Mouse (Mus musculus): ENCODE data around the gene Nelfe. TPM values are rescaled to one million over a fixed set of nuclear protein-coding genes. Genes with fewer than 3 reads are reported as not detected.
"Not testable (repeated sequence)": the region's sequence is repeated elsewhere in the genome, so short reads cannot be mapped to it uniquely, and the experiment has no call there.

The Nelfe gene
- total RNA-seq (2017) = 22.6 and 36.0 TPM in 2 replicates

DNA sequence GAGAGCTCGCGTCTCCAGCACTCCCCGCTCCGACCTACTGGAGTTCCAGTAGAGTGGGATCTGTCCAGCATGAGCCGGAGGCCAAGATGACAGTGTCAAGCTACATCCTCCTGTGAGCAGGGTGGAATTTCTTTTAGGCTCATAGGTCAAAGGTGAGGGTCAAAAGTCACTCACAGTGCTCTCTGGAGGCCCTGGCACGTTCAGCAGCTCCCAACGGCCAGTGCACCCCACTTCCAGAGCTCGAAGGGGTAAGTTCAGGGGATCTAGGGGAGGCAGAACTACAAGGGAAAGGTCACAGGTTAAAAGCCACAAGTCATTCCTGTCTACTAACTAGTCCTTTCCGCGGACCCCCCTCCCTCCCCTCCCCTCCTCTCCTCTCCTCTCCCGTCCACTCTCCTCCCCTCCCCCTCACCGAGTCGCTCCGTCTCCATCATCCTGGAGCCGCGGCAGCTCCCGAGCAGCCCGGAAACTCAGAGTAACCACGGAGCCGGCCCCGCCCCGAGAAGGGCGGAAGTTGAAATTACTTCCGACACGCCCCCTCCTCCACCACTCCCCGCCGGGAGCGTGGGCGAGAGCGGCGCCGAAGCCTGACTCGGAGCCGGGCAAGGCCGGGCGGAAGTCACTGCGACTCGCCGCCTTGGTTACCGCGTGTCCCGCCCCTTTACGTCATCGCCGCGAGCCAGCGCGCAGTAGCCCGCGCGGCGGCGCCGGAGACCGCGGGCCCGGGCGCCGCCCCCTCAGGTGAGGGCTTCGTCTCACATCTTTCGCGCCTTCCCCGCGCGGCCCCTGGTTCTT is at the start of gene Nelfe, which contains the start of gene Skiv2l:
Gene Nelfe, plus strand, starts transcription at position 670 of the 795 bp plus-strand sequence.
Gene Skiv2l, minus strand, starts transcription at position 489 of the 795 bp plus-strand sequence.
- ATAC-seq (ENCODE audit: extremely low read depth, insufficient number of reproducible peaks, low FRiP score, poor library complexity, severe bottlenecking) = peak; percentile 95

DNA sequence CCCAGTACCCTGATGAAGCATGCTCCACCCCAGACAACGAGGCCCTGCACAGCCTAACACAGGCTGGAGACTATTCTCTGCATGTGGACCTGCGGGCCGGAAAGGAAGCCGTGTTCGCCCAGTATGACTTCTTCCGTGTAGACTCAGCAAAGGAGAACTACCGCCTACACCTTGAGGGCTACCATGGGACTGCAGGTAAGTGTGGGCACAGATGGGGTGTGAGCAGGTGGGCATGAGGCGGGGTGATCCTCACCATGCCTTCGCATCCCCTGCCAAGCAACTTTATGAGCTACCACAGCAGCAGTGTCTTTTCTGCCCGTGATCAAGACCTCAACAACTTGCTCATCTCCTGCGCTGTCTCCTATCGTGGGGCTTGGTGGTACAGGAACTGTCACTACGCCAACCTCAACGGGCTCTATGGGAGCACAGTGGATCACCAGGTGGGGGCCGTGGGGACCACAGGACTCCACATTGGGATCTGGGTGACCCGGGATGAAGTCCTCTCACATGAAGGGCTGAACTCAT is 49.3 kb upstream of the Nelfe start:
- ATAC-seq (ENCODE audit: extremely low read depth, insufficient number of reproducible peaks, low FRiP score, poor library complexity, severe bottlenecking) = not testable (repeated sequence)

DNA sequence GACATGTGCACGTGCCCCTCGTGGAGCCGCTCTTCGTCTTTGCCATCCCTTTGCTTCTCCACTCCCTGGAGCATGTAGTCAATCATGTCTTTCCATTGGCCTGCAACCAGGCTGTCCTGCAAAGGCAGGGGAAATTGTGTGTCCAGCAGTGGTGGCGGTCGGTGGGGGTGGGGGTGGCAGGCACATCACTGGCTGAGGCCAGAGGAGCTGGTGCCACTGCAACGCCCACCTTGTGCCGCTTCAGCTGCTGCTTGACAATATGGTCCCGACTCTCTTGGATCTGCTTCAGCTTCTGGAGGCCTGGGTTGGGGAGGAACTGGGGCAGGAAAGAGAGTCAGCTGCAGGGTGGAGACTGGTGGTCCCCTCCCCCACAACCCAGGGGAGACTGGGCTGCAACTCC is 47.4 kb upstream of the Nelfe start:
- ATAC-seq (ENCODE audit: extremely low read depth, insufficient number of reproducible peaks, low FRiP score, poor library complexity, severe bottlenecking) = not testable (repeated sequence)

DNA sequence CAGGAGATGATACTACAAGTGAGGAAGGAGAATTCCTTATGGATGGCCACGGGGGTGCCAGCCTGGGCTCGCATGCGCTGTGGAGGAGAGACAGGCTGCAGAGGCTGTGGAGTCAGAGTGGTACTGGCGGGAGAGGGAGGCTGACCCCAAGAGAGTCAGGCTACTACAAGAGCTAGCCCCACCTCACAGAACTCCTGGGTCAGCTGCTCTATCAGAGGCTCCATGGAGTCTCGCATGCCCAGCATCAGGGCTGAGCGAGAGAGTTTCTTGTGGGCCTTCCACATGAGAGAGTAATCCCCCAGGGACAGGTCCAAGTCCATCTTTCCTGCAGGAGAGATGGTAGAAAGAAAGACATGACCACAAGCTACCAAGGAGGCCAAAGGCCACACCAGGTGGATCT is 46.8 kb upstream of the Nelfe start:
- ATAC-seq (ENCODE audit: extremely low read depth, insufficient number of reproducible peaks, low FRiP score, poor library complexity, severe bottlenecking) = not testable (repeated sequence)

DNA sequence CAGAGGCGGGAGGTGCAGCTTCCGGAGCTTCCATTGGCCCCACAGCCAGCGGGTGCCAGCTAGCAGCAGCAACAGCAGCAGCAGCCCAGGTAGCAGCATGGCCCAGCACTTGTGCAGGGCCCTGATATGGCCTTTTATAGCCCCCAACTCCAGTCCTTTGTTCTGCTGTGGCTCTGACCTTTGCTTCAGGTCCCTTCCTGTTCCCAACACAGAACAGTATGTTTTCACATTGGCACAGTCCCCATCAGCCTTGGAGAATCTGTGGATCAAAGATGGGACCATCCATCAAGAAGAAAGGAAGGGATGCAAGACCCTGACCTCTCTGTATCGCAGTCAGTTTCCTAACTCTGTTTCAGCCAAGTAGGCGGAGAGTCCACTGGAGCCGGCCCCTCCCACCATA is 45.9 kb upstream of the Nelfe start, which contains the start of gene Cyp21a1:
Gene Cyp21a1, minus strand, starts transcription at position 261 of the 400 bp plus-strand sequence.
- ATAC-seq (ENCODE audit: extremely low read depth, insufficient number of reproducible peaks, low FRiP score, poor library complexity, severe bottlenecking) = not testable (repeated sequence)

DNA sequence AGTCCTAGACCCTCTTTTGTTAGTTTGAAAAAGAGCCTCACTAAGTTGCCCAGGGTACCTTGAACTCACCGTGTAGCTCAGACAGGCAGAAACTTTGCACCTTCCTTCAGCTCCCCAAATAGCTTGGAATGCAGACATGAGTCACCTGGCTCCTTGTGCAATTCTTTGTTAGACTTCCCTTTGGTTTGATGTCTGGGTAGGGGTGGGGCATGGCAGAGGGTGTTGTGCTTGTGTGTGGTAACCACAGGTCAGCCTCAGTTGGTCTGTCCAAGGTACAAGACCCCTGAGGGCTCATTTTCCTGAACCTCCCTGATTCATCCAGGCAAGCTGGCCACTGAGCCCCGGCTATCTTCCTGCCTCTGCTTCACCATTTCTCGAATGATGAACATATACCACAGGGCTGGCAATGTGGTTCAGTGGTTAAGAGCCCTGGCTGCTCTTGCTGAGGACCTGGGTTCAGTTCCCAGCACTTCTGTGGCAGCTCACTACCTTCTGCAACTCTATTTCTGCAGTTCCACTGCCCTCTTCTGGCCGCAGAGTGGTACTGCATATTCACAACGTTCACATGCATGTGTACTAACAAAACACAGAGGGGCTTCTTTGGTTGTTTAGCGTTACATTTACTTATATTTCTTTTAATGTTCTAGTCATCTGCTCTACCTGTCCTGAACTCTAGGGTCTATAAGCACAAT is 45.2 kb upstream of the Nelfe start:
- no peak for ATAC-seq (ENCODE audit: extremely low read depth, insufficient number of reproducible peaks, low FRiP score, poor library complexity, severe bottlenecking)

DNA sequence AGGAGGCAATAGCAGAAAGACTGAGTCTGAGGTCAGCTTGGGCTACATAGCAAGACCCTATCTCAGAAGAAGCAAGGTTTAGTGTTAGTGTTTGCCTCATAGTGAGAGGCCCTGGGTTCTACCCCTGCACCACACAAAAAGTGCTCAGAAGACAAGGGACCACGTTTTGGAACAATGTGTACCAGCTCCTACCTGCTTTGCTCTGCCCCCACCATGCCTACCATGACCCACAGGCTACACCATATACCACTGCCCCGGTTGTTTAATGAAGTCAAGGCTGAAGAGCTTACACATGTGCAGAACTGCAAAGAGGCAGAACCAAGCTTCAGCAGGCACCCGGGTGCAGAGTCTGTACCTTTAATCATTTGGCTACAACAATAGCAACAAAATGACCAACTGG is 43.0 kb upstream of the Nelfe start:
- no peak for ATAC-seq (ENCODE audit: extremely low read depth, insufficient number of reproducible peaks, low FRiP score, poor library complexity, severe bottlenecking)

DNA sequence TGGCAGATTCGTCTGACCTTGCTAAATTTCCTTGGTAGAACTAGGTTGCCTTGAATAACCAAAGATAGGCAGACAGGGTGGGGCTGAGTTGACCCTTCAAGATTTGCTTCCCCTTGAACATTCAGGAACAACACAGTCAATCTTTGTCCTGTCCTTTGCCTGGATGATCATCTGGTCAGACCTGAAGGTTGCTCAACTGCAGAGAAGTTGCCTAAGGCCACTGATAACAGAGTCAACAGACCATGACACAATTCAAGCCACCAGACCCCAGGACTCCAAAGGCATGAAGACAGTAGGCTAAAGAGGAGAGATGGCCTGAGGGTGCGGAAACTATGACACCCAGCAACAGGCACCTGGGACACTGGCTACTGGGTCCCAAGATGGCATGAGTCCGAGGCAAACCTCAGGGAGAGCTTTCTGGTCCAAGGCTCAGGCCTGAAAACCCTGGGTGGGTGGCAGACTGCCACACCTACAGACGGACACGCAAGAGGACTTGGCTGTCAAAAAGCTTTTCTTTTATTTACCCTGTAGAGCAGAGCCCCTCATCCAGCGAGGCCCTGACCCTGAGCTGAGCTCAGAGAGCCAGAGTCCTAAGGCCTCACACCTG is 41.5 kb upstream of the Nelfe start:
- no peak for ATAC-seq (ENCODE audit: extremely low read depth, insufficient number of reproducible peaks, low FRiP score, poor library complexity, severe bottlenecking)

DNA sequence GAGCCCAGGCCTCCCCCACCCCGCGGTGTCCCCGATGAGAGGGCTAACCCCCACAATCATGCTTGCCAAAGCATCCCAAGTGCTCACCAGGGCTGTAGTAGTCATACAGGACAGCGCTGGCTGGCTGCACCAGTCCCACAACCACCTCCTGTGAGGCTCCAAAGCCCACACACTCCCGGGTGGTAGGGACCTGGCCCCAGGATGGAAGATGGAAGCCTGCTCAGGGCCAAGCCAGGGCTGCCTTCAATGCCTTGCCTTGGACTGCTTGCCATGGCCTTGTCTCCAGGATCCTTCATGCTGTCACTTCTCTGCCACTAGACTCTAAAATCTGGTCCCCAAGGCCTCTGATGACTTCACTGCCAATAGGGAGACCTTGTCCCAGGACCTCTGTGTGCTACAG is 39.8 kb upstream of the Nelfe start:
- not testable (repeated sequence) for ATAC-seq (ENCODE audit: extremely low read depth, insufficient number of reproducible peaks, low FRiP score, poor library complexity, severe bottlenecking)

DNA sequence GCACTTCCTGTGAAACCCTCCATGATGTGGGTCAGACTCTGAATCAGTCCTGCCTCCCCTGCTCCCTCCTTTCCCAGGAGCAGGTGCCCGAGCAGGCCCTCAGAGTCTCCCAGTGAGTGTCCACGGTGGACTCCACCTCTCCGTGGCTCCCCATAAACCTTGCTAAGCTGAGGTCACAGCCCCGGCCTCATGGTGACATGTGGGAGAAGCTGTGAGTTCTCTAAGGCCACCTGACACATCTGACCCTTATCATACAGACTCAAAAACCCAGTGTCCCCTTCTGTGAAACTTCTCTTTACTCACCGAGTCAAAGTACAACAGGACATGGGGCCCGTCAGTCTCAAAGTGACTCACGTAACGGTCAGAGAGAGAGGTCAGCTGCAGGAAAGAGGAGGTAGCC is 39.4 kb upstream of the Nelfe start:
- not testable (repeated sequence) for ATAC-seq (ENCODE audit: extremely low read depth, insufficient number of reproducible peaks, low FRiP score, poor library complexity, severe bottlenecking)

DNA sequence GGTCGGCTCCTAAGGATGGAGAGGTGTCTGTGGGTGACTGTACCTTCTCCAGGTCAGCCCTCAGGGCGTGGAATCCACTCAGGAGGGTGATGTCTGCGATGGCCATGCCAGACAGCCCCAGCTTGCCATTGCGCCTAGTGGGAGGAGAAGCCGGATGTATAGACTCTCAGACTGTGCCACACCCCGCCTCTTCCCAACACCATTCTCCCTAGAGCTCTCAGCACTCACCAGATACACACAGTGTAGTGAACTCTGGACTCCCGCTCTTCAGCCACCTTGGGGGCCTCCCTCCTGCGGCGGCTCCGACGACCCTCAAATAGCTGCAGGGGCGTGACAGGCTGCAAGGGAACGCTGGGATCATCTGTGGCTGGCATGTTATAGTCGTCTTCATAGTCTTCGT is 38.9 kb upstream of the Nelfe start:
- ATAC-seq (ENCODE audit: extremely low read depth, insufficient number of reproducible peaks, low FRiP score, poor library complexity, severe bottlenecking) = no peak

DNA sequence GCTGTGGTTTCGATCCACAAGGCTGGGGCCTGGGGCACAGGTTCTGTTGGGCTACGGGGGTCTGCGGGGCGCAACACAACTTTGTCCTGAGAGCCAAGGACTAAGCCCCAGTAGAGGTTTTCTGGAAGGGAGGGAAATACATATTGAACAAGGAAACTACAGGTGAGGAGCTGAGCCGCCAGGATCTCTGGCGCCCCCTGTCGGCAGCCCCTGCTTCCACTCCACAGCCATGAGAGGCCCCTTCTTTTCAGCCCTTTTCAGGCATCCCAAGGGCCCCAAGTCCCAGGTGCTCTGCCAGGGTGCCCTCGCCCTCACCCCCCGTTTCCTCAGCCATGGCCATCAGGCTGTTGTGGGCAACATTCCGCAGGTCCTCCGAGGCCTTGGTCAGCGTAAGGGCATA is 36.4 kb upstream of the Nelfe start:
- not testable (repeated sequence) for ATAC-seq (ENCODE audit: extremely low read depth, insufficient number of reproducible peaks, low FRiP score, poor library complexity, severe bottlenecking)

DNA sequence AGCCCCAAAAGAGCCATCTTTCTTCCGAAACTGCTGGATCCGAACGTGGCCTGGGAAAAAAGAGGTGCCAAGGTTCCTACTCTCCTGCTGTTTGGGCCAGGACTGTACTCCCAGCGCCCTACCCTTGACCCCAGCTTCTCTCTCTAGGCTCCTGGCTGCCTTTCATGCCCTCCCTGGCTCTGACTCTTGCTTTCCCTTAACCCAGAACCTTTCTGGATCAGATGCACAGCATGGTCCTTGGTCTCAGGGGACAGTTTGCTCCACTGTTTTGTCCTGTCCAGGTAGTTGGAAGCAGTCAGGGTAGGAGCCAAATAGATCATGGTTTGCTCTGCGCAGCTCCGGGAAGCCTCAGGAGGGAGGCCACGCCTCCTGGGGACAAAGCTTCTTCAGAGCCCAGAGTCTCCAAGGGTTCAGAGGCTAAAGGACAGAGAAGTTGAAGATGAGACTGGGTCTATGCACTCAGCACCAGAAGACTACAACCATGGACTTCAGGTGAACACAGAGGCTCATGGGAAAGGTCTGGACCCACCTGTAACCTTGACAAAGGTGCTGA is 35.3 kb upstream of the Nelfe start:
- no peak for ATAC-seq (ENCODE audit: extremely low read depth, insufficient number of reproducible peaks, low FRiP score, poor library complexity, severe bottlenecking)

DNA sequence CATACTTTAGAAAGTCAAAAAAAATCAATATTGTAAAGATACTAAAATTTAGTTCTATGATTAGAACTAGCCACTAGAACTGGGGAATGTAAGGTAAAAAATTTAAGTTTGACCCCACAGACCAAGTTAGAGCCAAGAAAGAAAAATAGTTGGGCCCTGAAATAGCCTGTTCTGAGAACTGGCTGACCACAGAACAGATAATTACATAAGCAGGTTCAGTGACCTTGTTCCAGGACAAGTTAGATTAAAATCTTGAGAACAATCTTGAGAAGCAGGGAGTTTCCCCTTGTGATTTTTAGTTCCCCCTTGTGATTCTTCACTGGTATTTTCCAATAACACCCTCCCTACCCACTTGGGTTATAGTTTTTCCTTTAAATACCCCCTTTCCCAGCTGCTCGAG is 19.4 kb upstream of the Nelfe start:
- ATAC-seq (ENCODE audit: extremely low read depth, insufficient number of reproducible peaks, low FRiP score, poor library complexity, severe bottlenecking) = not testable (repeated sequence)

DNA sequence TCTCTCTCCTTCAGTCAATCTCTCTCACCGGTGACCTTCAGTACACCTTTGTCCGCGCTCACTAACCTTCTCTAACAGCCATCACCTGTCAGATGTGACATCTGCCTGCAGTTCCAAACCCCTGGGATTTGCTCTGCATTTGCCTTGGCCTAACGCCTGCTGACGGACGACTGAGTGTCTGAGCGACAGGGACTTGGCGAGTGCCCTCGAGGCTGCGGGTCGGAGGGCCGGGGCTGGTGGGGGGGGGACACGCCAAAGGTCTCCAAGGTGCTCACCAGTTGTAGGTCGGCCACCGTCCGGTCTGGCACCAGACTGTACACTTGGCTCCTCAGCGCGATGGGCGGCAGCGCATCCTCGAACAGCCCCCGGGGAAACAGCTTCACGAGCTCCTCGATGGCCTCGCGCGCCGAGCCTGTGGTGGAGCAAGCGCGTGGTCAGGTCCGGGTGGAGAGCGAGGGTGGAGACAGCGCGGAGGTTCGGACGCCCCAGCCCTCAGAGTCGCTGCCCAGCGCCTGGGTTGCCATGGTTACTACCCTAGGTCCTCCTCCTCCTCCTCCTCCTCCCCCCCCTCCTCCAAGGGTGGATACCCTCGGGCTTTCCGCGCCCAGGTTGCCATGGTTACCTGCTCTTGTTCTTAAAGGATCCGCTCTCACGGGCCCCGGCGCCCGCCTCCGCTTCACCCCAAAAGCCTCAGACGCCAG is 13.9 kb upstream of the Nelfe start:
- ATAC-seq (ENCODE audit: extremely low read depth, insufficient number of reproducible peaks, low FRiP score, poor library complexity, severe bottlenecking) = peak; percentile 28

DNA sequence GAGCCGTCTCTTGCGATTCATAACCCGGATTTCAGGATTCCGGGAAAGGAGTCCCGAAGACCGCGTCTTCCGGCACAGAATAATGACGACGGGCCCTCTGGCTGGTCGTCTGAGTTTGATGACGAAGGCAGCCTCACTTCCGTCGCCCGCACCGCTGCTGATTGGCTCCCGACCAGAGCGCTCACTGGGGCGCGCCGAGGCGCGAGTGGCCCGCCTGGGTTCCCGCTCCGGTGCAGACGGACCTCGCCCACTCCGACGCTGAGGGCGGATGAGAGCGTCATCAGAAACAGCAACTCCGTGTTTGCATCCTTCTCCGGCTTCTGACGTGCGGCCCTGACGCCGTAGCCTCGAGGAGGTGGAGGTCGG is 13.4 kb upstream of the Nelfe start, which contains the start of the genes Stk19 and Dxo:
Gene Stk19, minus strand, starts transcription at position 90 of the 366 bp plus-strand sequence.
Gene Dxo, plus strand, starts transcription at position 164 of the 366 bp plus-strand sequence.
- ATAC-seq (ENCODE audit: extremely low read depth, insufficient number of reproducible peaks, low FRiP score, poor library complexity, severe bottlenecking) = peak; percentile 86

DNA sequence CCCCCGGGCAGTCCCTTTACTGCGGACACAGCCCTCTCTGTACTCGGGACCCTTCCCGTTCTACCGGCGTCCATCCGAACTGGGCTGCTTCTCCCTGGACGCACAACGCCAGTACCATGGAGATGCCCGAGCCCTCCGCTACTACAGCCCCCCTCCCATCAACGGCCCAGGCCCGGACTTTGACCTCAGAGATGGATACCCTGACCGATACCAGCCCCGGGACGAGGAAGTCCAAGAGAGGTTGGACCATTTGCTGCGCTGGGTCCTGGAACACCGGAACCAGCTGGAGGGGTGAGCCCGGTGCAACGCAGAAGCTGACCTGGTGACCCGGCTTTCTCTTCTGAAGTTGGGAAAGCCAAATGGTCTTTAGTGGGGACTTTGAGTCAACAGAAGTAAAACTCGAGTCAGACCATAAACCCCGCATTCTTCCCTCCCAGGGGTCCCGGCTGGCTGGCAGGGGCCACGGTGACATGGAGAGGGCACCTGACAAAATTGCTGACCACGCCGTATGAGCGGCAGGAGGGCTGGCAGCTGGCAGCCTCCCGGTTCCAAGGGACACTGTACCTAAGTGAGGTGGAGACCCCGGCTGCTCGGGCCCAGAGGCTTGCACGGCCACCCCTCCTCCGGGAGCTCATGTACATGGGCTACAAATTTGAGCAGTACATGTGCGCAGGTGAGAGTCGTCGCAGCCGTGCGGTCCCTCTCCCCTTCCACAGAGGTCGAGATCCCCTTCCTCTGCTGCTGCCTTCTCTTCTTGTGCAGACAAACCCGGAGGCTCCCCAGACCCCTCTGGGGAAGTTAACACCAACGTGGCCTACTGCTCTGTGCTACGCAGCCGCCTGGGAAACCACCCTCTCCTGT is 12.5 kb upstream of the Nelfe start:
- ATAC-seq (ENCODE audit: extremely low read depth, insufficient number of reproducible peaks, low FRiP score, poor library complexity, severe bottlenecking) = no peak

DNA sequence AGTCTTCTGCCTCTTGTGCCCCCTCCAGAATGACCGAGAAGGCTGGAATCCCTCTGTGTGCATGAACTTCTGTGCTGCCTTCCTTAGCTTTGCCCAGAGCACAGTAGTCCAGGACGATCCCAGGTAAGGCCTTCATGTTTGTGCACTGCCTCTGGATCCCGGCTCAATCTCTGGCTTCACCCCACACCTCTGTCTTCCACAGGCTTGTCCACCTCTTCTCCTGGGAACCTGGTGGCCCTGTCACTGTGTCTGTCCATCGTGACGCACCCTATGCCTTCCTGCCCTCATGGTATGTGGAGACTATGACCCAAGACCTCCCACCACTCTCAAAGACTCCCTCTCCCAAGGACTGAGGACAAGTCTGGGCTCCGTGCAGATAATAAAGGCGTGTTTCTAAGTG is 11.4 kb upstream of the Nelfe start:
- ATAC-seq (ENCODE audit: extremely low read depth, insufficient number of reproducible peaks, low FRiP score, poor library complexity, severe bottlenecking) = no peak
